Comparison of ENCODE assay signal across 35 mouse cellular contexts in the genomic region with DNA sequence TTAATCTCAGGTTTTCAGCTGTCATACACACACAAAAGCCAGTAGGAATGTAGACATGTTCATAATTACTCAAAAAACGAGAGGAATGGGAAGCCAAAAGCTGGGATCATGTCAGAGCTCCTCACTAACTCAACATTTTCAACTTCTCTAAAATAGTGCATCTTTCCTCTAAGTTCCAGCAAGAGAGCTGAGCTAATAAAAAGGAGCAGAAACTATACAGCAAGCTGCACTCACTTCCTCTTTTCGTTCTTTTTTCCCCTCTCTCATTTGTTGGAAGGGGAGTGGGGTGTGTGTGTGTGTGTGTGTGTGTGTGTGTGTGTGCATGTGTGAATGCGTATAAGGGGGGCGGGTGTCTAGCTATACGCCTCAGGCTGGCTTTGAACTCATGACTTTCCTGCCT. TPM values are rescaled to one million over a fixed set of nuclear protein-coding genes. Genes with fewer than 3 reads are reported as not detected.
DNase-seq lines count a peak whose midpoint lies in the region; ATAC-seq and TF ChIP-seq lines count a peak whose summit lies in the region.
"Had no signal": no experiment of that assay in that cellular context is flagged by ENCODE, and none has a peak within 500 bp of the region (broad histone marks: within the 10 kb centered on the region; RNA-seq: fewer than 3 reads in every experiment).

No protein-coding gene starts in this region.

- peak; percentile 7 for DNase-seq in 416B (ENCODE audit: low read depth)
- DNase-seq in MEL (ENCODE audit: low read depth, low spot score): peak; percentile 19
- peak; percentile 4 for DNase-seq in splenic B cell, adult 2 months (ENCODE audit: low read depth, low spot score)
- DNase-seq in cerebellum, postnatal 36 days: no peak
- no peak for DNase-seq in left cerebral cortex, postnatal 14 days (ENCODE audit: low spot score in 2 of 2)
- no peak for DNase-seq in cerebellum, adult 11 months
- DNase-seq: adrenal gland, adult 2 months; adrenal gland, postnatal 14 days; cerebellum, adult 11-12 months; cerebellum, adult 9-10 months; cerebellum, postnatal 14 days; embryo, embryonic 11 days; gastrocnemius, adult 2 months; gastrocnemius, postnatal 14 days; heart, adult 18-20 months; heart, postnatal 10 days; heart, postnatal 4 days had no signal

- no peak for TF ChIP-seq POLR2A in MEL (IDR thresholded peaks at IDR 0.05; ENCODE audit: control insufficient read depth in 1 of 2, insufficient read depth in 1 of 2, low read depth in 1 of 2, low read length in 2 of 2, poor library complexity in 1 of 2)

- no peaks in the 10 kb centered on the region for H3K4me1 ChIP-seq in MEL (ENCODE audit: control insufficient read depth in 1 of 2, insufficient read depth in 2 of 2, low read length in 2 of 2)
- H3K4me1 ChIP-seq: embryonic facial prominence, embryonic 10.5 days; embryonic facial prominence, embryonic 13.5 days; forebrain, embryonic 12.5 days; forebrain, embryonic 15.5 days; heart, embryonic 12.5 days; heart, embryonic 15.5 days; hindbrain, embryonic 12.5 days; hindbrain, embryonic 15.5 days had no signal

- H3K27ac ChIP-seq in MEL (ENCODE audit: control insufficient read depth, low read depth, low read length): no peak overlapping the region
- H3K27ac ChIP-seq: embryonic facial prominence, embryonic 10.5 days; embryonic facial prominence, embryonic 13.5 days; forebrain, embryonic 12.5 days; forebrain, embryonic 15.5 days; gastrocnemius, adult 2 months; heart, embryonic 15.5 days; hindbrain, embryonic 12.5 days; hindbrain, embryonic 15.5 days had no signal

- TF ChIP-seq CTCF in MEL (IDR thresholded peaks at IDR 0.05 in 2 of 3, conservative IDR thresholded peaks at IDR 0.05 in 1 of 3; ENCODE audit: control insufficient read depth in 1 of 3, insufficient read depth in 1 of 3, low read depth in 2 of 3, low read length in 3 of 3, poor library complexity in 1 of 3, severe bottlenecking in 1 of 3): no peak

- no peaks in the 10 kb centered on the region for H3K36me3 ChIP-seq in MEL (ENCODE audit: control insufficient read depth in 1 of 2, insufficient read depth in 2 of 2, low read length in 2 of 2)
- H3K36me3 ChIP-seq in splenic B cell, adult 2 months (ENCODE audit: control insufficient read depth, insufficient read depth, low read length, poor library complexity, severe bottlenecking): no peaks in the 10 kb centered on the region
- H3K36me3 ChIP-seq: embryonic facial prominence, embryonic 10.5 days; embryonic facial prominence, embryonic 13.5 days; forebrain, embryonic 12.5 days; forebrain, embryonic 15.5 days; heart, embryonic 12.5 days; heart, embryonic 15.5 days; hindbrain, embryonic 12.5 days; hindbrain, embryonic 15.5 days had no signal

- ATAC-seq in granulocyte monocyte progenitor cell, adult 5-6 weeks (replicated peaks; ENCODE audit: poor library complexity, severe bottlenecking): peak; percentile 71
- ATAC-seq: CD4-positive, CD25-positive, alpha-beta regulatory T cell, adult 4 months; forebrain, embryonic 15.5 days; intestine, postnatal 0 days had no signal

- no peaks in the 10 kb centered on the region; a peak in 1 of 4 replicates for H3K27me3 ChIP-seq in MEL (ENCODE audit: control insufficient read depth in 1 of 2, insufficient read depth in 2 of 2, low read length in 2 of 2)
- no peaks in the 10 kb centered on the region; the same call in 1 of the 2 replicates for H3K27me3 ChIP-seq in splenic B cell, adult 2 months (ENCODE audit: control insufficient read depth, insufficient read depth, low read length, poor library complexity, severe bottlenecking)
- H3K27me3 ChIP-seq: embryonic facial prominence, embryonic 13.5 days; heart, embryonic 12.5 days; heart, embryonic 15.5 days; hindbrain, embryonic 12.5 days; hindbrain, embryonic 15.5 days had no signal

- no peak overlapping the region for H3K9ac ChIP-seq in MEL (ENCODE audit: control insufficient read depth, low read depth, low read length, poor library complexity, severe bottlenecking)
- H3K9ac ChIP-seq: embryonic facial prominence, embryonic 13.5 days; forebrain, embryonic 12.5 days; forebrain, embryonic 15.5 days; heart, embryonic 12.5 days; heart, embryonic 15.5 days; hindbrain, embryonic 12.5 days; hindbrain, embryonic 15.5 days had no signal

- no peak overlapping the region for H3K4me3 ChIP-seq in MEL (ENCODE audit: control insufficient read depth in 1 of 2, insufficient read depth in 1 of 2, low read depth in 2 of 2, low read length in 2 of 2)
- H3K4me3 ChIP-seq: embryonic facial prominence, embryonic 10.5 days; embryonic facial prominence, embryonic 13.5 days; erythroblast, embryonic 14.5 days; forebrain, embryonic 12.5 days; forebrain, embryonic 15.5 days; gastrocnemius, adult 2 months; heart, embryonic 12.5 days; heart, embryonic 15.5 days; hindbrain, embryonic 12.5 days; hindbrain, embryonic 15.5 days had no signal

- no peaks in the 10 kb centered on the region for H3K9me3 ChIP-seq in MEL (replicated peaks; ENCODE audit: insufficient read depth, low read length)
- H3K9me3 ChIP-seq: embryonic facial prominence, embryonic 10.5 days; embryonic facial prominence, embryonic 13.5 days; forebrain, embryonic 12.5 days; forebrain, embryonic 15.5 days; heart, embryonic 12.5 days; heart, embryonic 15.5 days; hindbrain, embryonic 12.5 days; hindbrain, embryonic 15.5 days had no signal

- no peak for TF ChIP-seq EP300 in MEL (IDR thresholded peaks at IDR 0.05; ENCODE audit: low read depth in 1 of 2, low read length in 2 of 2)

- TF ChIP-seq RAD21 in MEL (IDR thresholded peaks at IDR 0.05; ENCODE audit: low read depth, low read length): no peak

- intact Hi-C loops in left cerebral cortex, postnatal 14 days (cut with DNase I): no loop called here

- no peaks in the 10 kb centered on the region for H3K79me2 ChIP-seq in MEL (ENCODE audit: control insufficient read depth, insufficient read depth, low read length, poor library complexity)

TF ChIP-seq in MEL, 35 proteins besides CTCF, POLR2A, EP300 and RAD21:
- no peak for TF ChIP-seq BHLHE40 (IDR thresholded peaks at IDR 0.05; ENCODE audit: borderline replicate concordance, low read depth, low read length)
- no peak for TF ChIP-seq POLR2AphosphoS2 (IDR thresholded peaks at IDR 0.05; ENCODE audit: low read length)
- TF ChIP-seq MYC (IDR thresholded peaks at IDR 0.05; ENCODE audit: low read depth, low read length): no peak
- TF ChIP-seq CHD2 (IDR thresholded peaks at IDR 0.05; ENCODE audit: low read length): no peak
- TF ChIP-seq MAZ (IDR thresholded peaks at IDR 0.05; ENCODE audit: low read depth, low read length): no peak
- TF ChIP-seq USF2 (IDR thresholded peaks at IDR 0.05; ENCODE audit: borderline replicate concordance in 1 of 2, insufficient read depth in 1 of 2, low read depth in 1 of 2, low read length in 2 of 2): no peak
- TF ChIP-seq GATA1 (IDR thresholded peaks at IDR 0.05; ENCODE audit: low read depth, low read length): no peak
- no peak for TF ChIP-seq MXI1 (IDR thresholded peaks at IDR 0.05; ENCODE audit: low read depth, low read length)
- no peak for TF ChIP-seq ZMIZ1 (IDR thresholded peaks at IDR 0.05; ENCODE audit: low read depth, low read length)
- TF ChIP-seq MAFK (IDR thresholded peaks at IDR 0.05; ENCODE audit: borderline replicate concordance, low read depth, low read length): no peak
- no peak for TF ChIP-seq ZC3H11A (IDR thresholded peaks at IDR 0.05; ENCODE audit: low read depth, low read length)
- no peak for TF ChIP-seq HCFC1 (IDR thresholded peaks at IDR 0.05; ENCODE audit: low read depth, low read length)
- no peak for TF ChIP-seq GABPA (IDR thresholded peaks at IDR 0.05; ENCODE audit: low read depth, low read length)
- TF ChIP-seq POLR2AphosphoS5 (IDR thresholded peaks at IDR 0.05; ENCODE audit: borderline replicate concordance, low read depth, low read length): no peak
- TF ChIP-seq MAX (IDR thresholded peaks at IDR 0.05; ENCODE audit: low read length): no peak
- TF ChIP-seq ELF1 (IDR thresholded peaks at IDR 0.05; ENCODE audit: low read depth, low read length): no peak
- no peak for TF ChIP-seq USF1 (IDR thresholded peaks at IDR 0.05; ENCODE audit: low read depth, low read length)
- TF ChIP-seq CHD1 (IDR thresholded peaks at IDR 0.05; ENCODE audit: low read depth, low read length): no peak

RNA-seq across cellular contexts. Expression of a gene that starts 45.9 kb away (rescaled TPM):
- not detected in 2 replicates for total RNA-seq in MEL (2012; rRNA removed)
- not detected for polyA plus RNA-seq in MEL (2012; ENCODE audit: insufficient read depth in 1 of 2, insufficient read length in 2 of 2, low read depth in 1 of 2, low replicate concordance in 2 of 2, missing spikeins in 1 of 2)
- not detected in 2 replicates for total RNA-seq in granulocyte monocyte progenitor cell, adult 5-6 weeks (2014; fragmentation: Nextera tagmentation)
- not detected in 2 replicates for total RNA-seq in granulocyte monocyte progenitor cell, adult 5-6 weeks (2017)
- total RNA-seq in left cerebral cortex, postnatal 14 days (2021): not detected
- total RNA-seq: adrenal gland, adult 2 months; adrenal gland, postnatal 14 days; adrenal gland, postnatal 4 days; ES-E14; gastrocnemius, adult 2 months; gastrocnemius, postnatal 14 days; gastrocnemius, postnatal 4 days; heart, adult 18-20 months; heart, postnatal 10 days; heart, postnatal 4 days had no signal
- polyA plus RNA-seq: adrenal gland, adult 2 months; C2C12; CD4-positive, CD25-positive, alpha-beta regulatory T cell, adult 4 months; cortical plate, adult 2 months; embryonic facial prominence, embryonic 10.5 days; embryonic facial prominence, embryonic 13.5 days; erythroblast, embryonic 14.5 days; heart, embryonic 12.5 days; heart, embryonic 15.5 days; intestine, embryonic 14.5 days; intestine, postnatal 0 days had no signal

RNA-seq across cellular contexts. Expression of a gene that starts 46.9 kb away (rescaled TPM):
- 21.5 and 26.4 TPM in 2 replicates for total RNA-seq in MEL (2012; rRNA removed)
- polyA plus RNA-seq in MEL (2012; ENCODE audit: insufficient read depth in 1 of 2, insufficient read length in 2 of 2, low read depth in 1 of 2, low replicate concordance in 2 of 2, missing spikeins in 1 of 2): 100 to 1,000 TPM in 1 of 2 experiments, 10 to 100 TPM in 1; 29.7 to 335 TPM
- 50.6 and 60.5 TPM in 2 replicates for total RNA-seq in granulocyte monocyte progenitor cell, adult 5-6 weeks (2014; fragmentation: Nextera tagmentation)
- 63.0 and 65.9 TPM in 2 replicates for total RNA-seq in granulocyte monocyte progenitor cell, adult 5-6 weeks (2017)
- total RNA-seq in left cerebral cortex, postnatal 14 days (2021): 10 to 100 TPM; 62.3 to 64.0 TPM

Comparison
In these comparisons a context has a peak if more than half of its experiments do, and no peak if none do; other contexts are left out.
1. DNase-seq: peak in 416B (single experiment), MEL (single experiment) and splenic B cell, adult 2 months (single experiment); none in cerebellum, postnatal 36 days (0 of 2), left cerebral cortex, postnatal 14 days (0 of 2) and cerebellum, adult 11 months (single experiment).